Mouse (Mus musculus) layer of hippocampus, postnatal 36 days (tissue): ENCODE measurements around the gene Mroh3. TPM values are rescaled to one million over a fixed set of nuclear protein-coding genes. Genes with fewer than 3 reads are reported as not detected.

Experiments used
- DNase-seq, 2 experiments: peaks; one replicate each; pipeline ENCODE4 v3.0.0; 2022
- total RNA-seq, 2 experiments: library from RNA; stranded (reverse); gene quantifications; 2 replicates each; pipeline ENCODE4 v1.2.3; 2021

The Mroh3 gene
- total RNA-seq, 2 experiments from 2014 or later, result 1.4 to 1.6 TPM

DNA sequence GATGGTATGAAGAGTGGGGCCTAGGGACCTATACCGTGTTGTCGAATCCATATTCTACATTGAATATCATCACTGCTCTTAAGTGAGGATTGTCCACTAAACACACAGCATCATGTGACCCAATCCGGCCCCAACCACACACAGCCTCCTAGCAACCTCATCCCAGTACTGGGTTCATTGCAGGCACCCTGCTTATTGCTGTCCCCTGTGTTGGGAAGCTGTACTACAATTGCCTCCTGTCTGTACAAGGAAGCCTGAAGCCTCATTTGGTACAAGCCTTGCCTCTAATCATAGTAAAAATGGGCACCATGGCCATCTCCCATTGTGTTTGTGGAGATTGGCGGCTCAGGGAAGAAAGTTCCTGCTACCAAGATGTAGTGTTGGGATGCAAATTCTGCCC is 56.3 kb downstream of the Mroh3 start:
- DNase-seq, result no peak

DNA sequence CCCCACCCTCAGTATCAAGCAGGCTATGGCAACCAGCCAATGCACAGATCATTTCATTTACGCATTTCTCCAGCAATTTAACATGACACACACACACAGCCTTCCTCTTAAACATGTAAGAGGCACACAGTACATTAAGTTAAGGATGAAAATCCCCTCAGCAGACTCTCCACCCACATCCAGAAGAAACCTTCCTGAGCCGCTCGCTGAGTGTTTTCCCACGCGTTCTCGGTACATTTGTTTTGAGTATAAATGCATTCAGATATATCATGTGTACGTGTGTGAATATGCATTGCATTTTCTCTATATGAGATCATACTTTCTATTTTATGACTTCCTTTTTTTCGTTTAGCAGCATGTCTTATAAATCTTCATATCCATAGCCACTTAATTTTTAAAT is 61.3 kb downstream of the Mroh3 start:
- DNase-seq, result no peak

- no peak for DNase-seq
Measured at GRCm38 (mm10) chr1:136149702-136150101, 62.9 kb downstream of the Mroh3 start.

DNA sequence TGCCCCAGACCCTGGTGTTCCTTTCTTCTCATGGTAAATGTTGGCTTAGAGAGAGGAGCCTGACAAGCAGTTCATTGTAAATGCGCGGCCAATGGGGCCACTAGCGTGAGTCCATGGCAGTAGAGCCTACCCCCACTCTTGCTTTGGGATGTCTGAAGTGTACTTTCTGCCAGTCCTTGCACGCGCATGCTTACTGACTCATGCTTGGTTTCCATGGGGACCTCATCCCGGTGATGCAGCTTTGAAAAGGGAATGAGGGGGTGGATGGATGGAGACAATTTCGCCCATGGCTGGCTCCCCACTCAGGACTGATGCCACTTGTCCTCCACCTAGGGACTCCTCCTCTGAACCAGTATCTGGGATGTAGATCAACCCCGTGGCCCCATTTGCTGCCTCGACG is 69.1 kb downstream of the Mroh3 start:
- peak; percentile 70 to 71 for DNase-seq

GRCm38 (mm10) chr1:136142336-136142735 is 70.3 kb downstream of the Mroh3 start:
- peak; percentile 64 to 69 for DNase-seq

DNA sequence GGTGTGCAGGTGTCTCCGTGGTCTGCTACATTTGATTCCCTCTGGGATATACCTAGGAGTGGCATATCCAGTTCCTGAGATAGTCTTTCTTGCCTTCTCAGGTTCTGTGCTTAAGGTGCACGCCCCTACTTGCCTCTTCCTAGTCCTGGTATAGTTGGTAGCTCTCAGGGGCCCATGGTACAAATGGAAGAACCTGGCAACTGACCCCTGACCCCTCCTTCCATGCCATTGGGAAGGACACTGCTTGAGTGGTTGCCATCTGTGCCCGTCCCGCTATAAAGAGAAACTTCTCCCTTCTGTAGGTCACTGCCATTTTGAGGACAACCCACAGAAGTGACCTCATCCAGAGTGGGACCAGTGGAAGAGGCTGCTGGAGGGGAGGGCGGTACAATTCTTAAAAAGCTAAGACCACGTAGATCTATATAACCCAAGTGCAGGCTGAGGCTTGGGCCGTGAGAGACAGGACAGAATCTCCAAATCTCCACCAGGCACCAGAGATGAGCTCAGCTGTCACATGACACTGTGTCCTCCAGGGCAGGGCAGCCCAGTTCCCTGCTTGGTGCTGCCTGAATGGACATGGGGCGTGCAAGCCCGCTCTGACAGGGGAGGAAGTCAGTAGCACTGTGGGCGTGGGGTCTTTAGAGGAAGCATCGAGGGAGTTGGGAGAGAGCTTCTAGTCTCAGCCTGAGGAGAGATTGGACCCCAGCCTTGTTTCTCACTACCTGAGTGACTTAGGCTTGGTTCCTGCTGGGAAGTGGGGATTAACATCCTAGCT is 71.3 kb downstream of the Mroh3 start:
- DNase-seq, result no peak

GRCm38 (mm10) chr1:136139990-136140640 is 72.5 kb downstream of the Mroh3 start:
- peak; percentile 82 to 88 for DNase-seq

- no peak for DNase-seq
Measured at GRCm38 (mm10) chr1:136138191-136138830, 74.3 kb downstream of the Mroh3 start.

- DNase-seq, result no peak
Measured at GRCm38 (mm10) chr1:136137575-136137974, 75.1 kb downstream of the Mroh3 start.

GRCm38 (mm10) chr1:136137071-136137531 is 75.5 kb downstream of the Mroh3 start:
- no peak for DNase-seq

GRCm38 (mm10) chr1:136136547-136136946 is 76.1 kb downstream of the Mroh3 start:
- DNase-seq, result no peak

DNA sequence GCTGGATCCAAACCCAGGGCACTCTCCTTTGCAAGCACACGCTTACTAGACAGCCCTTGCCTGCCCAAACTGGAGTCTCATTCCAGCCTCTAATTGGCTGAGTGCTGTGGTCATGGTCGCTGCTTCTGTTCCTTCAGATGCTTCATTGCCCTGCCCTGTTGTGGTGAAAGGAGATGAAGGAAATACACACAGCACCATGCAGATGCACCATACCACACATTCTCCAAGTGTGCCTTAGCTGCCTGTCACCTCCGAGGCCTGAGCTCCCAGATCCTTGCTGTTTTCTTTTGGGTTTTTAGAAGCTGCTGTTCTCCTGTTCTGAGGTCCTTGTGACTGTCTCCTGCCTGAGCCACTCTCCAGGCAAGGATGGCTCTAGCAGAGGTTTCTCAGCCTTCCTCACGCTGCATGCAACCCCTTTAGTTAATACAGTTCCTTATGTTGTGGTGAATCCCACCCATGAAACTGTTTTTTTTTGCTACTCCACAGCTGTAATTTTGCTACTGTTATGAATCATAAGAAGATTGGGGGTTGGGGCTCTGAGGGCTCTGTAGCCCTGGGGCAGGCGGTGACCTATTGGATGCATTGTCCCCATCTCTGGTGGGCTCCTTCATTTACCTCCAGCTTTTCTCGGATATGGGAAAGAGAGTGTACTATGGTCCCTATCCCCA is 76.7 kb downstream of the Mroh3 start:
- no peak for DNase-seq

DNA sequence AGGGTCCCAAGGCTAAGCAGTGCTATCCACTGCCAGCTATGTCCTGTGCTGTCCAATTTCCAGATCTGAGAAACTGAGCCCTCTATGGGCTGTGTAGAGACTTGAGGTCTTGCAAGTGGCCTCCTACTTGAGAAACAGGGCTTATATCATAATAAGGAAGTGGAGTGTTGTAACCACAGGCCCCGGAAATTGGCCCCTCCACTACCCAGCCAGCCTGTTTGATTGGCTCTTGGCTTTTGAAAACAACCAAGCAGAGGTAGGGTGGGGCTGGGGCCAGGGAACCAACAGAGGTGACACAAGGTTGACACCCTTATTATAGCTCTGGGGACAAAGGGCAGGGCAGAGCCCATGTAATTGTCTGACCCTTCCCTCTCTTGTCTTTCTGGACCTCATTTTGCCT is 77.6 kb downstream of the Mroh3 start:
- no peak for DNase-seq

GRCm38 (mm10) chr1:136134547-136134946 is 78.1 kb downstream of the Mroh3 start:
- DNase-seq, result no peak

GRCm38 (mm10) chr1:136133570-136134240 is 78.9 kb downstream of the Mroh3 start:
- DNase-seq, result no peak

DNA sequence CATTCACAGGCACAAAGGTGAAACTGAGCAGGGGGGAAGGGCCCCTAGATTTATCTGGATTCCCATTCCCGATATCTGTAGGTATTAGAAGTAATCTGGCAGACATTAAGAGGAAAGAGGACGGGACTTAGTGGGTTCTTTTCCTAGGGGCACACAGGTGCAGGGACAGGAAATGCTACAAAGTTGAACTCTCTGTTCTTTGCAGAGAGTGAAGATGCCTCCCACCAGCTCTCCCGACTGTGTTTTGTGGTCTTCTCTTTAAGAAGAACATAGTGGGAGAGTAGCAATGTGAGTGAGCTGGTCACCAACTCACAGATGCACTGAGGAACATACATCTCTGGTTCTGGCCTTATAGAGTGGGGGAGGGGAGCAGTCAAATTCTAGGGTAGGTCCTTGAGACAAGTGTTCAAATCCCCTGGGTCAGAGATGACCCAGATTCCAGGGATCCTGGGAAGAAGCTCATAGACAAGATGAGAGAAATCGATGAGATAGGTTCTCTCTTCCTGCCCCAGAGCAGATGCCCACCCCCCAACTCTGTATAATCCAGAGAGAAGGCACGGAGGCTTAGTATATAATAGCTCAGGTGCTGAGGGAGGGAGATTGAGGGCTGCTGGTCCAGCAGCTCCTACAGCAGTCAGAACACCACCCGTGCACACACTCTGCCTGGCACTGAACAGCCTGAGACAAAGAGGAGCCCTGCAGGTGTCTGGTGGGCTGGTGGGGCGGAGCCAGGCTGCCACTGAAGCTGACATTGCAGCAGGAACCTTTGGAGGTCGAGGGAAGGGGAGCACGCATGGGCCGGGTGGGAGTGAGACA is 80.0 kb downstream of the Mroh3 start:
- no peak for DNase-seq

Other genes with a start within 250 kb of the Mroh3 start
- under 1 TPM; 0.07 to 0.25 TPM for gene Igfn1, start 206.5 kb downstream of the Mroh3 start, total RNA-seq
- 10 to 100 TPM; 67.7 to 74.3 TPM for gene Tmem9, start 204.7 kb downstream of the Mroh3 start, total RNA-seq
- gene Ascl5, start 162.0 kb downstream of the Mroh3 start, total RNA-seq, result not detected
- 1 to 10 TPM; 1.0 to 1.2 TPM for gene Cacna1s, start 160.1 kb downstream of the Mroh3 start, total RNA-seq
- 10 to 100 TPM; 34.5 to 36.2 TPM for gene Kif21b, start 81.4 kb downstream of the Mroh3 start, total RNA-seq
- 1 to 10 TPM; 3.3 to 4.3 TPM for gene Inava, start 21.4 kb upstream of the Mroh3 start, total RNA-seq
- gene Gpr25, start 48.0 kb upstream of the Mroh3 start, total RNA-seq, result 1 to 10 TPM; 5.1 to 6.0 TPM
- 100 to 1,000 TPM; 136 to 142 TPM for gene Camsap2, start 133.3 kb upstream of the Mroh3 start, total RNA-seq
- 1 to 10 TPM; 7.5 to 8.3 TPM for gene Ddx59, start 202.4 kb upstream of the Mroh3 start, total RNA-seq